Mouse (Mus musculus) embryo, embryonic 10.5 days (tissue): ENCODE results near the gene Tctn3.
"Not testable (repeated sequence)": the region's sequence is repeated elsewhere in the genome, so short reads cannot be mapped to it uniquely, and the experiment has no call there.

Experiments
- DNase-seq: peaks from one replicate; pipeline ENCODE4 v3.0.0-alpha.2; 2015; ENCODE audit warnings: low spot score

Tctn3 gene

DNA sequence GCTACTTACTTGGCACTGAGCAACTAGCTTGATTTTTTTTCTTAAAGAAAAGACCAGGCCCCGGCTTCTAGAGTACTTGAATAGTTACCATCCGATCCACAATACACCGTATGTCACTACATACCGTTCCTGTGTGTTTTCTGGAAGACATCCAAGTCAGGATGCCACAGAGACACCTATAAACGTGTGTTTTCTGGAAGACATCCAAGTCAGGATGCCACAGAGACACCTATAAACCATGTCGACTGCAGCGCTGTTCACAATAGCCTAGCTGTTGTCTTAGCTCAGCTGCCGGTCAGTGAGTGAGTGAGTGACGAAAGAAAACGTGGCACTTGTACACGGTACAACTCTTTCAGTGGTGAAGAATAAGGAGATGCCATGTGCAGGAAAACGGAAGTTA lies 13.9 kb upstream of the Tctn3 start:
- no peak for DNase-seq

DNA sequence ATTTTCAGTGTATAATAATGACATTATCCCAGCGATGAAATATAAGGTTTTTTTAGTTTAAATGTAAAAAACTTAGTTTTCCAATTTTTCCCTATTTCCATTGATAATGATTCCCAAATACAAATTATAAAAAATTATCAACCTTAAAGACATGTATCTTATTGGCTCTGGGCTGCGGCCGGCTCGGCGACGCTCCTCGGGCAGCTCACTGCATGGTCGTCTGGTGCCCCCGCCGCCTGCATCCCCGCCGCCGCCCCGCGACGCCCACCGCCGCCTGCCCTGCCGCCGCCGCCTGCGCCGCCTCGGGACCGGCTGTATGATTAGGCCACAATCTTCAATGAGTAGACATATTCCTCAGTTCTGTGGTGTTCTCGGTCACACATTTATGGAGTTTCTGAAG lies 9.6 kb upstream of the Tctn3 start:
- DNase-seq: not testable (repeated sequence)

DNA sequence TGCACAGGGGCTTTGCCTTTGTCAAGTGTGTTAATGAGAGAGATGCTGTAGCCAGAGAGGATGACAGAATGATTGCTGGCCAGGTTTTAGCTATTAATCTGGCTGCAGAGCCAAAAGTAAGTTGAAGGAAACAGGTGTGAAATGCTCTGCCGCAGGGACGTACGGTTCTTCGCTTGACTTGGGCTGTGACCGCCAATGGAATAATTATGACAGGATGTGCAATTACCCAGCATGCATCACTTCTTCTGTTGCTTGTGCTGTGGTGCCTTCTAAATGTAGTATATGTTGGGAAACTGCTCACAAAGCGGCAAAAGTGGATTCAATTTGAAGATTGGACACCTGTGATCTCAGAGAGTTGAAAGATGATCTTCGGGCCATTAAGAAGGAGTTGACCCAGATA lies 4.0 kb upstream of the Tctn3 start:
- DNase-seq: no peak

DNA sequence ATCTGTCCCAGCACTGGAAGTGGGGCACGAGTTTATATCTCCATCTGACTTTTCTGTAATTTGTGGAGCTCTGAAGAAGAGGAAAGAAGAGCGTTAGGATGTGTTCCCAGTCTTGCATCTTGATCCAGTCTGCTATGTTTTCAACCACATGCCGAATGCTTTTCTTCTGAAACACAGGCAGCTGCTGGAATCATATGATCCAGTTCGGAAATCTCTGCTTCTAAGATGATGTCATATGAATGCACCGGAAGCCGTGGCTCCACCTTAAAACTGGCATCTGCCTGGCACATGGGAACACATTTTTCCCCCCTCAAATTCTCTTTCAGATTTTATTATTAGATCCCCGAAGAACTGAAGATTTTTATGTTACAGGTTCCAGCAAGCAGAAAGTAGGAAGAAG lies 2.8 kb upstream of the Tctn3 start:
- no peak for DNase-seq

DNA sequence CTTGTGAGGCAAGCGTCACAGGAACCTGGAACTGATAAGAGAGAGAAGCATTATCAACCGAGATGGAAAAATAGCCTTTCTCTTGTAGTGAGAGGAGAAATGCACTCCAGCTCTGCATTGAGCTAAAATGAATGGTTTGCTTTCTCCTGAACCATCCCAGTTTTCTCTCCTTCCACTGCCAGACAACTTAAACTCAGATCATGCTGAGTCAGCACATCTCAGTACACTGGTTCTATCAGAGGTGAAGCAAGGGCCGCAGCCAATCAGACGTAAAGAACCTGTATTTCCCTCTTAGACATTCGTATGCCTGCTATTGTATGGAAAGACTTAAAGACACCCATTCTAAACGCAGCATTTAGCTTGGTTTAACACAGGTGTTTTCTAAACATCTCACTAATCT lies 4.4 kb downstream of the Tctn3 start:
- no peak for DNase-seq

DNA sequence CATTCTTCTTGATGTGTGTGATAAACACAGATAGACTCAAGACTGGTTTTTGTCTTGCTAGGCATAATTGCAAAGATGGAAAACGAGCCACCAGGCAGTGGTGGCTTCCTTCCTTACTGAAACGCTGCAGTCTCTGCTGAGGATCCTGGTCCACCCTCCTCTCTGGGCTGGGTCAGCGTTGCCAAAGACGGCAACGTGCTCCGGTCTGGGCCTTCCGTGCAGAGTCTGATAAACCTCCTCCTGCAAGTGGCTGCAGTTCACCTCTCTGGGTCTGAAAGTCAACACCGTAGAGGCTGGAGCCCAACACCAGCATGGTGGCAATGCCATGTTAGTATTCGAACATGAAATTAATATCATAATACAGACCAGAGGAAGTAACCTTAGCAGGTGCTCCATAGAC lies 6.8 kb downstream of the Tctn3 start:
- no peak for DNase-seq

DNA sequence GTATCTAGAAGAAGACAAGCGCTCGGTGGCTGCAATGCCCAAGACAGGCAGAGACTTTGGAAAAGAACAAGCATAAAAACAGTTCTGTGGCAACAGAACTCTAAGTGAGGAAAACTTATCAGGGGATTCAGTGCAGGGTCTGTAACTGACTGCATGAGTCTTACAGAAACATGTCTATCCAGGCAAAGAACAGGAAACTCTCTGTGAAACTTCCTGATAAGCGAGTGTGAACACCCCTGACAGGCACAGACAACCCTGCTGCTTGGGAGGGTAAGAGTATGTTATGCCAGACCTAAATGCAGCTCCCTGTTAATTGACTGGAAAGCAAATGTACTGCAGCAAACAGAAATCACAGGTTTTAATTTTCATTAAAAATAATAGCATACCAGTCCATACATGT lies 10.2 kb downstream of the Tctn3 start:
- DNase-seq: no peak

DNA sequence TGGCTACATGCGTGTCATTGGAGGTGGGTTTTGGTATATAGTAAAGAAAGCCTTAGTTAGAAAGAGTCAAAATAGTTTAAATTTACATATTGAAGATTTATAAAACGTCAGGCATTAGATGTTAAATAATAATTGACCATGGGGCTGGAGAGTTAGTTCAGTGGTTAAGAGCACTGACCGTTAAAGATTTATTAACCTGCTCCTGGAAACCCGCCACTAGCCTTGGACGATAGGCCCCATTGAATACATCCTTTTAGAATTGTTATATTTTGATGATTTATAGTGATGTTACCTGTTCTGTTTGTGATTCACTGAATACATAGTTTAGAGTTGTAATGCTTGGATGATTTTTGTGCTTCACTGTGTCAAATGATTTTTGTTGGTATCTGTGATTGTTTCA lies 11.2 kb downstream of the Tctn3 start:
- DNase-seq: not testable (repeated sequence)

DNA sequence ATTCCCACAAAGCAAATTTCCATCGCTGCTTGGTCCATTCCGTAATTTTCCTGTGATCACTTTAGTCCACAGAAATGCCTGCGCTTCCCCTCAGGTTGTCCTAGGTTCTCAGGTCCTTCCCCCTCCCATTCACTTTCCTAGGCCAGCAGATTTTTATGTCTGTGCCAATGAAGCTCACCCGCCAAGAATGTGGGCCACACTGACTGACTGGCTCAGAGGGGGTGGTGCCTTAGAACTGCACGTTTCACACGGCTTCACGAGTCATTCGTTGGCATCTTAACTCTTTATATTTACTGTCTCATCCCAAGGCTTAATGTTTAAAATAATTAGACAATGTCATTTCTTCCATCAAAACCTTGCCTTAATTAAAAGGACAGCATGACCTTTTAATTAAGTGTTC lies 16.2 kb downstream of the Tctn3 start:
- DNase-seq: no peak

DNA sequence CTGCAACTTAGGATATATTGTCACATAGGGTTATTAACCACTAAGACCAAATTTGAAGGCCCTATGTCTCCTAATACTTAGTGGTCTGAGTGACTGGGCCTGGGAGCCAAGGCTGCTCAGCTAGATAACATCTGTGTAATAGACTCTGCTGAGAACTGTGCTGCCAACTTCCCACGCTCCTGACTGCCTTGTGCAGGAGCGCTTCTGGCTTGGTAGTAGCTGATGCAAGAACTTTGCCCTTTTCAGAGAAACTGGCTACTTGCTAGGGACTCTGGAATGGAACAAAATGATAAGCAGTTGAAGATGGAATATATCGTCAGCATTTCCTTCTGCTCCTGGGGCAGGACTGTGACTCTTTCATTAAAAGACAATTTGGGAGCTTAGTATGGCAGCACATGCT lies 16.8 kb downstream of the Tctn3 start:
- no peak for DNase-seq

DNA sequence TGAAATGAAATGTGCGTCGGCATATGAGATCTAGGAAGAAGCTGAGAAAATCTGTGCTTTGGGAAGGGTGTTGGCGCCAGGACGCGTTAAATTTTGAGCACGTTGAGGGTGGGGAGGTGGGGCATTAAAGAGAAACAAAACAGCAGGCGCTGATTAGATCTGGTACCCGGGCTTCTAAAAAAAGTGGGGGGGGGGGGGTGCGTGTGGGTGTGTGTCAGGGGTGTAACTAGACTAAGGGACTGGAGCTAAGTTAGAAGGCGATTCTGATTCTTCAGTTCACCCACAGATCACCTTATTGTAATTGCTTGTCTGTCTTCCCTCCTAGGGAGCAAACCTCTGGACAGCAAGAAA lies 22.5 kb downstream of the Tctn3 start:
- DNase-seq: no peak

DNA sequence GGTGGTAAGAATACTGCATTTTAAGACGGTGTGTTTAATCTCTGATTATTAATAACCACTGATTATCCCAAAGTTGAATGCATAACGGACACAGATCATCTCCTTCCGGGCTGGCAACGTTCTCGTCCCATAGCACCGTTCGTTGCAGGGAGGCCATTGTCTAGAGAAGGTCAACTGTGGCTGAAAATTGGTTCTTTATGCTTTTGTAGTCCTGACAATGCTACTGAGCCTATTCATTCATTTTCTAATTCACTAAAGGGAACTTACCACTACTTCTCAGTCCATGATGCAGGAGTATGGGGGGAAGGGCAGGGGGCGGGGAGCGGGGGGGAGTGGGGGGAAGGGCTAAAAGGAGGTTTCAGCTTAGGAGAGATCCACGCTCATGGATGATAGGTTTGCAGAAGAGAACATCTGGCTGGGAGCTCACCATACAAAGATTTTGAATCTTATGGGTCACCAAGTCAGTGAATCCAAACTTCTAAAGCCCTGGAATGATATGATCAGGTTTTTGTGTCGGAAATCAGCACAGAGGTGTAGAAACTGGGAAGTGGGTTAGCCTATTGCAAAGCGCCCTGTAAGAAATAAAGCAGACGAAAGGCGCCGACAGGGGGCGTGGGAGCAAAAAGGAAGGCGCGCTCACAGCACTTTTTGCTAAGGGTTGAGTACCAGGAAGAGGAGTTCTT lies 23.0 kb downstream of the Tctn3 start:
- DNase-seq: peak; percentile 96

DNA sequence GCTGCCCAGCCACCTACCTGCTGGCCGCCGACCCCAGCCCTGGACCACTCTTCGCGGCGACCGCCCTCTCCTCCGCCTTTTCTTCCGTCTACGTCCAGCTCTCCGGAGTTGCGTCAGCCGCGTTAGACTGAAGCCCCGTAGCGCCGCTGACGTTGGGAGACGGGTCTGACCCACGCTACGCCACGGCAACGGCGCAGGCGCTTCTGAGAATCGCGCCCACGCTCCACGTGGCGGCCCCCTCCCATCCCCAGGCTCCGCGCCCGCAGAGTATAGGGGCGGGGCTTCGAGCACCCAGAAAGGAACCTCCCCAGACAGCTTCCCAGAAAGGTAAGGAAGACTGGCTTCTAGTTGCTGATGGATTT lies 23.8 kb downstream of the Tctn3 start, which contains the start of gene Aldh18a1:
Gene Aldh18a1, minus strand, starts transcription at position 171 of the 362 bp plus-strand sequence.
- DNase-seq: peak; percentile 97

DNA sequence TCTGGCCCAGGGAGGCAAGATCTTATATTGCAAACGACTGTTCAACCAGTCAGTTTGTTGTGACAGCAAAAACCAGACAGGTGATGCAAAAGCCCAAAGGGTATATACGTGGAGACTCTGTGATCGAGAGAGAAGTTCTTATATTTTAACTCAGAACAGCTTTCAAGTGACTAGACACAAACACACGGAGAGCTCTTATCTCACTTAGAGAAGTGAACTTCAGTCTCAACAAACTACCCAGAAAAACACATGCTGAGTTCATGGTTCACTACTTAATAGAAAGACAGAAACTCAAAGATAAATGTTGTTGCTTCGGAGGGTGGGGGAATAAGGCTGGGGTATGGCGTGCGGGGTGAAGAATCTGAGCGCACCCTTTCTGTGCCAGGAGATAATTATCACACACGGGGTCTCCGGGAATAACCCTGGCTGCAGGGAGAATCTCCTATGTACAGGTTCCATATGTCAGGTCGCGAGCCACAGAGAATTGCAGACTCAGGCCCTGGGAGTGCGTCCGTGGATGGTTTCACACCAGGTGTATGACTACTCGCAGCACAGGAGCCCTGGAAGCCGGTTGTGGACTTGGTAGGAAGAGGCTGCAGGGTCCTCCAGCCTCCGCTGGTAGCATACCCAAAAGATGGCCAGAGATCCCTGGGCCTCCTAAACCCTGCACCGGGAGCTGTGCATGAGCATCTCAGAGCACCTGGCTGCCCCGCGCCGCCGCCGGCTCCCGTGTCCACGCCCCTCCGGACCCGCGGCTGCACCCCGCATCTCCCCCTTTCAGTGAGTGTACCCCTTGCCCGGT lies 24.3 kb downstream of the Tctn3 start:
- DNase-seq: peak; percentile 18

DNA sequence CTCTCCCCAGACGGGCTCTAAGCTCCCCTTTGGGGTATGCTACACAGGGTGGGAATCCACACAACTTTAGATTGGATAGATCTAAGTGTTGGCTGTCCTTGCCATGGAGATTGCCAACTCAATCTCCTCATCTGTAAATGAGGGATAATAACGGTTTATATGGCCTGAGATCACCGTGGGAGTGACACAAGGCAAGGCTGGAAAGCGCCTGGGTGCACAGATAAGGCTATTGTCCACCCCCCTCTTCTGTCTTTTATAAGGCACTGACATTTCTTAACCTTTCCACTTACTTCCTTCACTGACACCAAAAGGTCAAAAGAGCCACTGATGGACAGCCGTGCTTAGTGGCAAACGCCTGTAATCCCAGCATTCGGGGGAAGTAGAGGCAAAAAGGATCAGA lies 25.1 kb downstream of the Tctn3 start:
- peak; percentile 3 for DNase-seq

DNA sequence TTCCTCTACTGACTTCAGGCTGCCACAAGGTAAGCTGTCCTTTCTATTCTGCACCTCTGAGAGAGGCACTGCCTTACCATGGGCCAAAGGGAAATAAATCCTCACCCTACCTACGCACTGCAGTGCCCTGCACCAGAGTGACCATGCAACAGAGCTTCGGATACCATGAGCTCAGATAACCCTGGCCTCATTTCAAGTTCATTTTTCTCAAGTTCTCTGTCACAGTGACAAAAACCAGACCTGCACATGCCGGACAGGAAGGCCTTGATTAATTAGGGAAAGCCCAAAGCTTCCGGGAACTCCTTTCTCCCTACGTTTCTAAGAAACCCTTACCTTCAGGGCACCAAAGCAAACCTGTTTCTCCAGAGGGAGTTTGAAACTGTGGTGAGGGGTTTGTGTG lies 30.4 kb downstream of the Tctn3 start:
- no peak for DNase-seq

DNA sequence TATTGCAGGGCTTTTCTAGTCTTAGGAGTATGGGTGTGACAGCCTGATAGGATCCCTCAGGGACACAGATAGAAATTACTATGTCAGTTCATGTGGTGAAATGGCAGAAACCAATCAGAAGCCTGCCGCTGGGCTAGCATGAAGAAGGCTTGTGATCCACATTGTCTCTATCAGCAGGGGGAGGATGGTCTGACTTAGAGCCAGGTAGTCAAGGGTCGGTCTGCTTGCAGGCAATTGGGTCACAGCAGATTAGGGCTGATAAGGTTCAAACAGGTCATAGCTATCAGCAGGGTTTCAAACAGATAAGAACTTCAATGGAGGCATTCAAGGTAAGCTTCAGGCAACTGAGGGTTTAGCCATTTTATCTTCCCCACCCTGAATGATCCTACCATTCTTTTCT lies 31.1 kb downstream of the Tctn3 start:
- no peak for DNase-seq

DNA sequence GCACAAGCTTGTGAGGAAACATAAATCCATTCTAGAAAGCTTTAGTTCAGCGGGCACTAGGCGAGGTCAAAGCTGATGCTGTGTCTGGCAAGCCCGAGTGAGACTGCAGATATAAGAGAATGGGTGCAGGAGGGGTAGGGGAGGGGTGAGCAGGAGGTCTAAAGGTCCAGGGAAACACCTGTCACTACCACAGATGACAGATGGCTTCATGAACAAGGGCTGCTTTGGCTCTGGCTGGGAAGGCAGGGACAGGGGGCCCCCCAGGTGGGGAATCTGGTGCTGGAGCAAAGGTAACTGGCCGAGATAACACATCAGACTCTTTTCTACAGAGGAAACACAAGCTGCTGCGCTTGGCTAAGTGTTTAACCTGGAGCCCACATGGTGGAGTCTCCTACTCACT lies 36.6 kb downstream of the Tctn3 start:
- no peak for DNase-seq

DNA sequence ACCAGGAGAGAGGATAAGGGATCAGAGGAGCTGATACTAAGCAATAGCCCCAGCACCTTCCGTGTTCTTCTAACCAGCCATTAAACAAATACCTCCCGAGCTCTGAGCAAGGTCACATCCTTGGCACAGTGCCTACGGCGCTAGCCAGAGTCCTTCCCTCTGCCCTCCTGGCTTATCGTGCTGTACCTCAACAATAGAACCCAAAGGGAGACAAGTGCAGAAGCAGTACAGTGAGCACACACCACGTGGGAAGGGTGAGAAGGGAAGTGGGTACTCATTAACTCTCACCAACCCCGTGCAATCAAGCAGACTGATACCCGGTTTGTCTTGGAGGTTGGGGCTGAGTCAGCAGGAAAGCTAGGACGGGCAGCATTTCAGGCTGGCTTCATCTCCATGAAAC lies 41.3 kb downstream of the Tctn3 start:
- no peak for DNase-seq

DNA sequence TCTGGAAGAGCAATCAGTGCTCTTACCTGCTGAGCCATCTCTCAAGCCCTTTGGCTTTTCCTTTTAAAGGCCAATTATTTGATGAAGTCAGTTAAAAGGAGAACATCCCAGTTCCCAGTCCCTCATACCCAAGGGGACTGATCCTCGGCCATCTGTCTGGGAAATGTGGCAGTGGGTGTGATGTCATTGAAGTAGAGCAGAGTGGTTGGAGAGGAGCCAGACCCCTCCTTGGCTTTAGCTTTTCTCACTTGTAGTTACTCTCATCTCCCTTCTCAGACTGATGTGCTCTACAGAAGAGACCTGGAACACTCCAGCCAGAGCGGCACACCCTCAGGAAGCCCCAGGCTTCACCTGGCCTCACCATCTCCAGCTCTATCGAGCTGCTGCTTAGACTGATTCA lies 44.4 kb downstream of the Tctn3 start:
- no peak for DNase-seq

DNA sequence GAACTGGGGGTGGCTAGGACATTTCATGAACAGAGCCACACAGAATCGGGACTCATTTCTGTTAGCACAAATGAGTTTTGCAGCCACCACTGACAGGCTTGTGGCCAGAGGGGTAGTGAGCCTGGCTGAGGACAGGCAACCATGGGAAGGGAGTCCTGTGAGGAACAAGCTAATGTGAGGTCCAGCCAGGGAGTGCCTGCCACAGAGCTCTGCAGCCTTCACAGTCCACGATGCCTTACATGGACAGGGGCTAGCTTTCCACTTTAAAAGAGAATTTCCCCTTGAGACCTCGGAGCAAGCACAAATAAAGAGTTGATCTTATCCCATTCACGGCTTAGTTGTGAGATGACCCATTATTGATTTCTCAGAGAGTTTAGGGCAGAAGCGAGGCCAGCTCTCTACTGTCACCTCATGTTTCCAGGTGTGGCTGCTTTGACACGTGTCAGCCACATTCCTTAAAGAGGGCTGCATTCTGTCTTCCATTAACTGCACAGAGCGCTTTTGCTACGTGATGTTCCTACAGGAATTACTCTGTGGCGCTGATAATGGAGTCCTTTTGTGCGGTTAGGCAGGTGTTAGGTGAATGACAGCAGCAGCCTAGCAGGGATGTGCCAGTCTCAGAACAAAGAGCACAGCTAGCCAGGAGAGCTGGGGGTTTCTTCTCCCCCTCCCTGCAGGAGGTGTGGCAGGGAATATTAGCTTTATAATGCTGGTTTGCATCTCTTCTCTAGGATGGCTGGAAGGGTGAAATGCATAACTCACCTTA lies 48.0 kb downstream of the Tctn3 start:
- no peak for DNase-seq

DNA sequence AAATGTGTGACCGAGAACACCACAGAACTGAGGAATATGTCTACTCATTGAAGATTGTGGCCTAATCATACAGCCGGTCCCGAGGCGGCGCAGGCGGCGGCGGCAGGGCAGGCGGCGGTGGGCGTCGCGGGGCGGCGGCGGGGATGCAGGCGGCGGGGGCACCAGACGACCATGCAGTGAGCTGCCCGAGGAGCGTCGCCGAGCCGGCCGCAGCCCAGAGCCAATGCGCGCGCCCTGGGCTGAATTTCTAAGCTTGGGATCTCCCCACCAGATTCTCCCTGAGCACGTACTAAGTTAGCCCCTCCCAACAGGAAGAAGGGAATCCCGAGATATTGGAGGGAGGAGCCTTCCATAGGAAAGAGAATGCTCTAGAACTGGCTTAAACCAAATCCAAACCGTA lies 50.5 kb downstream of the Tctn3 start:
- DNase-seq: not testable (repeated sequence)

DNA sequence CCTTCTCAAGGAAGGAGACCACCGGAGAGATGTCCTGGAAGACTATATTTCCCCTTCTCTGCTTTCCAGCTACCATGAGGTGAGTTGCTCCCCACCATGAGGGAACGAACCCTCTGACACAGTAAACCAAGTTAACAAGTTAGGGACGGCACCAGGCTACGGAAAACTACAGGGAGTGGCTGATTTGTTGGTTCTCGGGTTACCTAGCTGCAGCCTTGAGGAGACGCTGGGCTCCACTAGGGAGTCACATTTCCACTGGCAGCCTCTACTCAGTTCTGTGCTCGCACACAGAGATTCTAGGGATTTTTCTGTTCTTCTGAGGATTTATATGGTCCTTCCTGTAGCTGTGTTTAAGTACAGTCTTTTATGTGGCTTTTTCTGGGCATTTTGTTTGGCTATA lies 56.0 kb downstream of the Tctn3 start:
- no peak for DNase-seq
